Mouse (Mus musculus) kidney, embryonic 14.5 days (tissue): Measurements from ENCODE around the gene Snx32. TPM values are rescaled to one million over a fixed set of nuclear protein-coding genes. Genes with fewer than 3 reads are reported as not detected.
"Not testable (repeated sequence)": the region's sequence is repeated elsewhere in the genome, so short reads cannot be mapped to it uniquely, and the experiment has no call there.

ENCODE experiments used
- ATAC-seq: fragments of 200-750 bp; cut with Nextera tagmentation; 2 replicates; pipeline ENCODE4 v1.8.0; 2017; ENCODE audit warnings: moderate number of reproducible peaks, mild to moderate bottlenecking, moderate TSS enrichment, moderate library complexity; ENCODE audit not compliant: low FRiP score, low TSS enrichment
- H3K27ac ChIP-seq: fragments of 300-500 bp; sonication (generic); 2 replicates; pipeline ENCODE4 v1.5.1; 2014; ENCODE audit warnings: low read depth, mild to moderate bottlenecking, low read length, moderate library complexity, mixed read lengths
- H3K27me3 ChIP-seq: fragments of 300-500 bp; sonication (generic); 2 replicates; pipeline ENCODE4 v1.6.1; 2014; ENCODE audit warnings: mild to moderate bottlenecking, low read length; ENCODE audit not compliant: control insufficient read depth, insufficient read depth
- H3K36me3 ChIP-seq: fragments of 300-500 bp; sonication (generic); 2 replicates; pipeline ENCODE4 v1.6.1; 2014; ENCODE audit warnings: low read length, mixed read lengths; ENCODE audit not compliant: control insufficient read depth, insufficient read depth
- H3K4me1 ChIP-seq: fragments of 300-500 bp; sonication (generic); 2 replicates; pipeline ENCODE4 v1.6.1; 2014; ENCODE audit warnings: low read length, mixed read lengths; ENCODE audit not compliant: control insufficient read depth, insufficient read depth
- H3K4me2 ChIP-seq: fragments of 300-500 bp; sonication (generic); replicated peaks from 2 replicates; pipeline ENCODE4 v1.6.1; 2014; ENCODE audit warnings: low read depth, mild to moderate bottlenecking, low read length
- H3K4me3 ChIP-seq: fragments of 300-500 bp; sonication (generic); 2 replicates; pipeline ENCODE4 v1.5.1; 2014; ENCODE audit warnings: mild to moderate bottlenecking, low read length
- H3K9ac ChIP-seq: fragments of 300-500 bp; sonication (generic); 2 replicates; pipeline ENCODE4 v1.6.1; 2014; ENCODE audit warnings: low read depth, mild to moderate bottlenecking, low read length, moderate library complexity
- H3K9me3 ChIP-seq: fragments of 300-500 bp; sonication (generic); 2 replicates; pipeline ENCODE4 v1.6.1; 2016; ENCODE audit warnings: low read length; ENCODE audit not compliant: control insufficient read depth
- WGBS: fragments of 180-500 bp; shearing (Covaris S2); extraction: QIAGEN DNeasy Blood & Tissue Kit; methylation state at CpG from one replicate; pipeline ENCODE4 v1.1.7; 2014; 5-methylcytosine and 5-hydroxymethylcytosine counted together
- polyA plus RNA-seq: library from polyadenylated mRNA; unstranded; fragments of >200 nt; fragmentation: Nextera tagmentation; extraction: Ambion mirVana; gene quantifications from 2 replicates; pipeline ENCODE4 v1.2.1, GENCODE M21; 2014

The Snx32 gene
- polyA plus RNA-seq, 1 experiment from 2014 or later, result 6.5 TPM

DNA sequence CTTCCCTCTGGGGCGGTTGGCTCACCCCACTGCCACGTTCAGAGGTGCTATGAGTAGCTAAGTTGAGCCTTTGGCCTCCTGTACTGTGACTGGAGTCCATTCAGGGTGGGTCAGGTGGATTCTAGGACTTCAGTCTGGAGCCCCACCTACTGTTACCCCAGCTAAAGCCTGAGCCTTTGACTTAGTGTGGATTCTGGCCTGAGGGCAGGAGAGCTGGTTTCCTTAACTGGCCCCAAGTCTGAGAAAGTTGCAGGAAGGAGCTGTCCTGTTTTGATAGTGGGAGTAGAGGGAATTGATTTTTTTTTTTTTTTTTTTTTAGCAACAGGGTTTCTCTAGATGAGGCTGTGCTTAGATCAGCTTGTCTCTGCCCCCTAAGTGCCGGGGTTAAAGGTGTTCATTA lies 16.0 kb downstream of the Snx32 start:
- Histone ChIP-seq H3K9ac (no peak overlapping the region), H3K9me3 (no peaks in the 10 kb centered on the region), H3K4me1 (peaks cover 12% of the 10 kb centered on the region; the same call in 1 of the 2 replicates), H3K4me2 (no peak overlapping the region), H3K4me3 (no peak overlapping the region), H3K27ac (no peak overlapping the region), H3K36me3 (peaks cover 53% of the 10 kb centered on the region), H3K27me3 (no peaks in the 10 kb centered on the region)
- no peak for ATAC-seq
- 71% methylated on average over 3 of the region's 3 CpGs for WGBS

GRCm38 (mm10) chr19:5493301-5493721 lies 17.0 kb downstream of the Snx32 start:
- not testable (repeated sequence) for H3K9ac ChIP-seq, ATAC-seq, H3K27me3 ChIP-seq, H3K4me2 ChIP-seq, H3K9me3 ChIP-seq, H3K27ac ChIP-seq
- WGBS, result 47% methylated on average over 9 of the region's 9 CpGs
- Histone ChIP-seq H3K4me1 (peaks cover 12% of the 10 kb centered on the region; the same call in 1 of the 2 replicates), H3K4me3 (peak overlapping the region; percentile 8; the same call in 1 of the 2 replicates), H3K36me3 (peaks cover 53% of the 10 kb centered on the region)

GRCm38 (mm10) chr19:5492641-5493040 lies 17.7 kb downstream of the Snx32 start:
- Histone ChIP-seq H3K27me3 (no peaks in the 10 kb centered on the region), H3K9me3 (no peaks in the 10 kb centered on the region), H3K4me2 (no peak overlapping the region), H3K27ac (no peak overlapping the region), H3K4me1 (peaks cover 12% of the 10 kb centered on the region; the same call in 1 of the 2 replicates), H3K9ac (no peak overlapping the region), H3K4me3 (no peak overlapping the region), H3K36me3 (peaks cover 52% of the 10 kb centered on the region)
- ATAC-seq, result no peak
- 82% methylated on average over 4 of the region's 4 CpGs for WGBS

DNA sequence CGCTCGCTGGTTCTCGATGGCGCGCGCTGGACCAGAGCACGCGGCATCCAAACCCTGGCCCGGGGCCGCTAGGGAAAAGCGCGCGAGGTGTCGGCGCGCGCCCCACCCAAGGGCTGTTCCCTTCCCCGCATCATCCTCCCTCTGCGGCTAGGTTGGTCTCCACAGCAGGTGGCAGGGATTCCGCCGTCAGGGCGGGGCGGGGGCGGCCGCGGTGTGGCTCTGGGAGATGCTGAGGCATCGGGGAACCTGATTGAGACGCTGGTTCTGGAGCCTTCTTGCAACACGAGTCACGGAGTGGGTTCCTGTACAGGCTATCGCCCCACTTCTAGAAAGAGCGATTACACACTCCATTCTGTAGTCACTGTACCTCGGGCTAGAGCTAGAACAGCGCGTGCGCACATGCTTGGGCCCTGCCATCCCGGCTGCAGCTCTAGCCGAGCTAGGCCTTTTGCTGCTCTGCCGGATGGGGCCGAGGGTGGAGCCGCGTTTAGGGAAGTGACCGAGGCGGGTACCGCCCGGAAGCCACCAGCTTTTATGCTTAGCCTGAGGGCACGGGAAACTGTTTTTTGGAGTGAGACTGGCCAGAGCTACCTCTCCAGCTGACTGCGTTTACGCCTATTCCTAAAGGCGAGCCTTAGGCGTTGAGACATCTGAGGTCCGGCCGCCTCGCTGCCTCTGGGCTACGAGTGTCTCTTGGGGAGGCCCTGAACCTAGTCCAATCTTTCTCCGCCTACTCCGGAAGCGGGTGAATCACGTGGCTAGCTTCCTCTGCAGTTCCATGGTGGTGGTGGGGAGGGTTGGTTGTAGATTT lies 19.2 kb downstream of the Snx32 start:
- peak overlapping the region; percentile 97 for H3K4me3 ChIP-seq
- H3K27me3 ChIP-seq, result no peaks in the 10 kb centered on the region
- H3K36me3 ChIP-seq, result peaks cover 37% of the 10 kb centered on the region
- ATAC-seq, result peak; percentile 7
- H3K27ac ChIP-seq, result peak overlapping the region; percentile 98
- H3K9me3 ChIP-seq, result no peaks in the 10 kb centered on the region
- H3K4me1 ChIP-seq, result peaks cover 21% of the 10 kb centered on the region; the same call in 1 of the 2 replicates
- under 1% methylated on average over 59 of the region's 59 CpGs for WGBS
- peak overlapping the region; percentile 61 for H3K4me2 ChIP-seq
- H3K9ac ChIP-seq, result peak overlapping the region; percentile 96

- ATAC-seq, result peak; percentile 60
- peaks cover 21% of the 10 kb centered on the region; the same call in 1 of the 2 replicates for H3K4me1 ChIP-seq
- peak within 1 kb of the TSS; percentile 81 for H3K4me2 ChIP-seq
- H3K27me3 ChIP-seq, result no peaks in the 10 kb centered on the region
- peaks cover 37% of the 10 kb centered on the region for H3K36me3 ChIP-seq
- under 1% methylated on average over 60 of the region's 62 CpGs for WGBS
- peak within 1 kb of the TSS; percentile 96 for H3K9ac ChIP-seq
- H3K27ac ChIP-seq, result peak within 1 kb of the TSS; percentile 98
- no peaks in the 10 kb centered on the region for H3K9me3 ChIP-seq
- H3K4me3 ChIP-seq, result peak within 1 kb of the TSS; percentile 97
Observed at GRCm38 (mm10) chr19:5490313-5490897, 19.9 kb downstream of the Snx32 start, which contains the start of gene Cfl1. Cfl1 (plus strand) TSS chr19:5490455.

DNA sequence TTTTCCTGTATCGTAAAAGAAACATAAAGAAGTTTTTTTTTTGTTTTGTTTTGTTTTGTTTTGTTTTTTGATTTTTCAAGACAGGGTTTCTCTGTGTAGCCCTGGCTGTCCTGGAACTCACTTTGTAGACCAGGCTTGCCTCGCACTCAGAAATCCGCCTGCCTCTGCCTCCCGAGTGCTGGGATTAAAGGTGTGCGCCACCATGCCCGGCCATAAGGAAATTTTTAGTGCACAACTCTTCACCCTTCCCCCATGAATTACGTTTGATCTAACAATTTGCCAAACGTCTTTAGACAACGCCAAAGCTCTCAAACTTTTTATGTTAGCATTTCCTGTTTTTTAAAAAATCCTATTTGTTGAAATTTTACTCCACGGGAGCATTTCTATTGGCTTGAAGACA lies 20.6 kb downstream of the Snx32 start:
- H3K27ac ChIP-seq, result peak overlapping the region; percentile 98; the same call in 1 of the 2 replicates
- peaks cover 40% of the 10 kb centered on the region for H3K36me3 ChIP-seq
- not testable (repeated sequence) for H3K4me2 ChIP-seq, ATAC-seq, H3K27me3 ChIP-seq, H3K9me3 ChIP-seq, H3K9ac ChIP-seq
- WGBS, result 50% methylated on average over 10 of the region's 10 CpGs
- peaks cover 21% of the 10 kb centered on the region; the same call in 1 of the 2 replicates for H3K4me1 ChIP-seq
- H3K4me3 ChIP-seq, result peak overlapping the region; percentile 97; the same call in 1 of the 2 replicates

GRCm38 (mm10) chr19:5488878-5489571 lies 21.3 kb downstream of the Snx32 start:
- ATAC-seq, result peak; percentile 87
- H3K27ac ChIP-seq, result peak overlapping the region; percentile 98
- peak overlapping the region; percentile 56 for H3K4me3 ChIP-seq
- WGBS, result under 1% methylated on average over 26 of the region's 26 CpGs
- H3K4me1 ChIP-seq, result peaks cover 18% of the 10 kb centered on the region; the same call in 1 of the 2 replicates
- no peaks in the 10 kb centered on the region for H3K9me3 ChIP-seq
- H3K36me3 ChIP-seq, result peaks cover 40% of the 10 kb centered on the region
- H3K9ac ChIP-seq, result peak overlapping the region; percentile 52; the same call in 1 of the 2 replicates
- H3K27me3 ChIP-seq, result no peaks in the 10 kb centered on the region
- peak overlapping the region; percentile 81 for H3K4me2 ChIP-seq

GRCm38 (mm10) chr19:5487768-5488550 lies 22.4 kb downstream of the Snx32 start, which contains the start of gene Mus81:
Mus81 (minus strand) TSS chr19:5488402.
- Histone ChIP-seq H3K27ac (peak within 1 kb of the TSS; percentile 98), H3K4me2 (peak within 1 kb of the TSS; percentile 81), H3K9me3 (no peaks in the 10 kb centered on the region), H3K4me1 (peaks cover 13% of the 10 kb centered on the region; the same call in 1 of the 2 replicates), H3K27me3 (no peaks in the 10 kb centered on the region), H3K4me3 (peak within 1 kb of the TSS; percentile 56), H3K9ac (peak within 1 kb of the TSS; percentile 61), H3K36me3 (peaks cover 40% of the 10 kb centered on the region)
- WGBS, result under 1% methylated on average over 39 of the region's 39 CpGs
- peak; percentile 76 for ATAC-seq
